Mouse (Mus musculus) intestine, postnatal 0 days (tissue): Measurements from ENCODE around the gene Ap5z1. TPM values are rescaled to one million over a fixed set of nuclear protein-coding genes. Genes with fewer than 3 reads are reported as not detected.

Experiments
- ATAC-seq: fragments of 200-750 bp; cut with Nextera tagmentation; 2 replicates; pipeline ENCODE4 v1.8.0; 2017; ENCODE audit warnings: mild to moderate bottlenecking, moderate TSS enrichment, moderate library complexity
- H3K27ac ChIP-seq: fragments of 300-500 bp; sonication (generic); 2 replicates; pipeline ENCODE4 v1.5.1; 2014; ENCODE audit warnings: mild to moderate bottlenecking, low read depth, low read length, moderate library complexity
- H3K27me3 ChIP-seq: fragments of 300-500 bp; sonication (generic); replicated peaks from 2 replicates; pipeline ENCODE4 v1.6.1; 2014; ENCODE audit warnings: low read length, mixed read lengths; ENCODE audit not compliant: control insufficient read depth, insufficient read depth
- H3K36me3 ChIP-seq: fragments of 300-500 bp; sonication (generic); 2 replicates; pipeline ENCODE4 v1.6.1; 2014; ENCODE audit warnings: mild to moderate bottlenecking, moderate library complexity; ENCODE audit not compliant: control insufficient read depth, insufficient read depth
- H3K4me1 ChIP-seq: fragments of 300-500 bp; sonication (generic); replicated peaks from 2 replicates; pipeline ENCODE4 v1.6.1; 2014; ENCODE audit warnings: antibody characterized with exemption, low read length, mixed read lengths; ENCODE audit not compliant: control insufficient read depth, insufficient read depth
- H3K4me2 ChIP-seq: fragments of 300-500 bp; sonication (generic); replicated peaks from 2 replicates; pipeline ENCODE4 v1.6.1; 2014; ENCODE audit warnings: low read depth, mild to moderate bottlenecking, moderate library complexity
- H3K4me3 ChIP-seq: fragments of 300-500 bp; sonication (generic); 2 replicates; pipeline ENCODE4 v1.5.1; 2014; ENCODE audit warnings: low read depth, low read length
- H3K9ac ChIP-seq: fragments of 300-500 bp; sonication (generic); 2 replicates; pipeline ENCODE4 v1.6.1; 2014; ENCODE audit warnings: mild to moderate bottlenecking, low read depth, low read length
- H3K9me3 ChIP-seq: fragments of 300-500 bp; sonication (generic); 2 replicates; pipeline ENCODE4 v1.6.1; 2016; ENCODE audit warnings: mixed run types; ENCODE audit not compliant: control insufficient read depth
- CTCF ChIP-seq: sonication (generic); IDR thresholded peaks from 2 replicates; pipeline ENCODE4 v1.5.1; 2016; ENCODE audit warnings: low read depth, mild to moderate bottlenecking, control low read depth, antibody characterized with exemption, moderate library complexity
- WGBS: fragments of 180-500 bp; shearing (Covaris S2); extraction: QIAGEN DNeasy Blood & Tissue Kit; methylation state at CpG from one replicate; pipeline ENCODE4 v1.1.7; 2014; 5-methylcytosine and 5-hydroxymethylcytosine counted together
- polyA plus RNA-seq: library from polyadenylated mRNA; unstranded; fragments of >200 nt; fragmentation: Nextera tagmentation; extraction: Ambion mirVana; gene quantifications from 2 replicates; pipeline ENCODE4 v1.2.1, GENCODE M21; 2015

Gene Ap5z1
- polyA plus RNA-seq, 1 experiment from 2014 or later: 9.0 TPM

- Histone ChIP-seq H3K27ac (no peak overlapping the region), H3K9ac (no peak overlapping the region), H3K4me2 (no peak overlapping the region), H3K27me3 (no peaks in the 10 kb centered on the region), H3K4me3 (no peak overlapping the region), H3K9me3 (no peaks in the 10 kb centered on the region), H3K36me3 (peaks cover 4% of the 10 kb centered on the region; the same call in 1 of the 2 replicates), H3K4me1 (peaks cover 30% of the 10 kb centered on the region)
- no peak for TF ChIP-seq CTCF
- WGBS: 94% methylated on average over 2 of the region's 2 CpGs
- no peak for ATAC-seq
These were observed 37.3 kb upstream of the Ap5z1 start for GRCm38 (mm10) chr5:142426476-142426875.

- no peak overlapping the region for H3K4me3 ChIP-seq
These were observed 35.9 kb upstream of the Ap5z1 start for GRCm38 (mm10) chr5:142427876-142428275.

GRCm38 (mm10) chr5:142428691-142429090 lies 35.1 kb upstream of the Ap5z1 start:
- no peaks in the 10 kb centered on the region for H3K9me3 ChIP-seq
- peaks cover 26% of the 10 kb centered on the region for H3K4me1 ChIP-seq

More at GRCm38 (mm10) chr5:142427876-142428275, 35.9 kb upstream of the Ap5z1 start:
- Histone ChIP-seq H3K4me2 (no peak overlapping the region), H3K9ac (no peak overlapping the region), H3K27me3 (no peaks in the 10 kb centered on the region), H3K9me3 (no peaks in the 10 kb centered on the region), H3K4me1 (peaks cover 26% of the 10 kb centered on the region), H3K27ac (no peak overlapping the region), H3K36me3 (peaks cover 3% of the 10 kb centered on the region; the same call in 1 of the 2 replicates)
- ATAC-seq: no peak
- no peak for TF ChIP-seq CTCF
- 61% methylated on average over 10 of the region's 10 CpGs for WGBS

GRCm38 (mm10) chr5:142431029-142431428 lies 32.7 kb upstream of the Ap5z1 start:
- H3K27me3 ChIP-seq: no peaks in the 10 kb centered on the region
- no peak overlapping the region for H3K27ac ChIP-seq
- no peak overlapping the region for H3K9ac ChIP-seq
- 79% methylated on average over 12 of the region's 12 CpGs for WGBS
- peaks cover 7% of the 10 kb centered on the region; the same call in 1 of the 2 replicates for H3K4me1 ChIP-seq
- no peaks in the 10 kb centered on the region for H3K9me3 ChIP-seq
- no peak overlapping the region for H3K4me3 ChIP-seq
- no peak for ATAC-seq
- no peak for TF ChIP-seq CTCF
- no peak overlapping the region for H3K4me2 ChIP-seq
- peaks cover 10% of the 10 kb centered on the region; the same call in 1 of the 2 replicates for H3K36me3 ChIP-seq

More at GRCm38 (mm10) chr5:142428691-142429090, 35.1 kb upstream of the Ap5z1 start:
- no peak overlapping the region for H3K9ac ChIP-seq
- H3K27me3 ChIP-seq: no peaks in the 10 kb centered on the region
- no peak overlapping the region for H3K4me2 ChIP-seq
- TF ChIP-seq CTCF: no peak
- no peak for ATAC-seq
- H3K36me3 ChIP-seq: no peaks in the 10 kb centered on the region; the same call in 1 of the 2 replicates
- H3K27ac ChIP-seq: no peak overlapping the region
- no peak overlapping the region for H3K4me3 ChIP-seq
- 82% methylated on average over 6 of the region's 6 CpGs for WGBS

GRCm38 (mm10) chr5:142431811-142432434 lies 31.8 kb upstream of the Ap5z1 start:
- TF ChIP-seq CTCF: no peak
- ATAC-seq: no peak
- Histone ChIP-seq H3K4me3 (no peak overlapping the region), H3K4me1 (peaks cover 3% of the 10 kb centered on the region; the same call in 1 of the 2 replicates), H3K27me3 (no peaks in the 10 kb centered on the region), H3K27ac (no peak overlapping the region), H3K9me3 (no peaks in the 10 kb centered on the region), H3K9ac (no peak overlapping the region), H3K36me3 (peaks cover 18% of the 10 kb centered on the region; the same call in 1 of the 2 replicates), H3K4me2 (no peak overlapping the region)
- WGBS: 80% methylated on average over 9 of the region's 9 CpGs

- Histone ChIP-seq H3K36me3 (peaks cover 21% of the 10 kb centered on the region), H3K27me3 (no peaks in the 10 kb centered on the region), H3K27ac (no peak overlapping the region), H3K9ac (no peak overlapping the region), H3K4me1 (peaks cover 3% of the 10 kb centered on the region; the same call in 1 of the 2 replicates), H3K4me3 (no peak overlapping the region), H3K9me3 (no peaks in the 10 kb centered on the region), H3K4me2 (no peak overlapping the region)
- no peak for TF ChIP-seq CTCF
- no peak for ATAC-seq
- WGBS: 78% methylated on average over 4 of the region's 4 CpGs
These were observed 31.0 kb upstream of the Ap5z1 start for GRCm38 (mm10) chr5:142432695-142433094.
